In genomic region chr1:36943653-36944052, GRCm38 (mm10) we compare ENCODE assay signal across 8 mouse cellular contexts. TPM values are rescaled to one million over a fixed set of nuclear protein-coding genes. Genes with fewer than 3 reads are reported as not detected.
DNase-seq lines count a peak whose midpoint lies in the region; ATAC-seq and TF ChIP-seq lines count a peak whose summit lies in the region.

Gene Tmem131, minus strand, starts transcription at chr1:36943666.

- no peak for TF ChIP-seq CTCF in heart, adult 2 months (IDR thresholded peaks at IDR 0.05)
- TF ChIP-seq CTCF in Patski (IDR thresholded peaks at IDR 0.05): no peak
- no peak for TF ChIP-seq CTCF in intestine, postnatal 0 days (IDR thresholded peaks at IDR 0.05; ENCODE audit: low read depth)

- CTCF ChIA-PET in Patski (lab: Charles Lee): no interaction called here

- no peak within 1 kb of the TSS for H3K27ac ChIP-seq in heart, adult 2 months
- no peak within 1 kb of the TSS for H3K27ac ChIP-seq in forebrain, embryonic 13.5 days
- H3K27ac ChIP-seq in intestine, postnatal 0 days (ENCODE audit: low read depth, low read length): no peak within 1 kb of the TSS
- no peak within 1 kb of the TSS; the same call in 1 of the 2 replicates for H3K27ac ChIP-seq in midbrain, embryonic 10.5 days (replicated peaks)

- no peak for TF ChIP-seq EP300 in heart, adult 2 months (IDR thresholded peaks at IDR 0.05; ENCODE audit: insufficient read depth, low read depth, low read length)

- no peaks in the 10 kb centered on the region for H3K9me3 ChIP-seq in forebrain, embryonic 13.5 days (replicated peaks)
- no peaks in the 10 kb centered on the region for H3K9me3 ChIP-seq in intestine, postnatal 0 days (ENCODE audit: control insufficient read depth)
- no peaks in the 10 kb centered on the region for H3K9me3 ChIP-seq in midbrain, embryonic 10.5 days (replicated peaks)

- 51% methylated on average over 5 of the region's 5 CpGs for WGBS in heart, adult 2 months
- WGBS in forebrain, embryonic 13.5 days: 69% methylated on average over 5 of the region's 5 CpGs
- 61% methylated on average over 5 of the region's 5 CpGs for WGBS in intestine, postnatal 0 days
- 65% methylated on average over 5 of the region's 5 CpGs for WGBS in midbrain, embryonic 10.5 days

- no peak within 1 kb of the TSS for H3K4me3 ChIP-seq in heart, adult 2 months
- no peak within 1 kb of the TSS for H3K4me3 ChIP-seq in forebrain, embryonic 13.5 days
- no peak within 1 kb of the TSS for H3K4me3 ChIP-seq in intestine, postnatal 0 days (ENCODE audit: low read depth, low read length)
- H3K4me3 ChIP-seq in midbrain, embryonic 10.5 days: no peak within 1 kb of the TSS

- intact Hi-C loops in heart, adult 2 months (cut with DNase I): loop anchor here (5.0 kb wide), 1 partner anchor 594 kb away; no protein-coding TSS in a partner anchor

- no peaks in the 10 kb centered on the region for H3K27me3 ChIP-seq in heart, adult 2 months (ENCODE audit: control insufficient read depth, insufficient read depth, low read length)
- H3K27me3 ChIP-seq in Patski: no peaks in the 10 kb centered on the region
- H3K27me3 ChIP-seq in forebrain, embryonic 13.5 days: no peaks in the 10 kb centered on the region
- no peaks in the 10 kb centered on the region for H3K27me3 ChIP-seq in intestine, postnatal 0 days (replicated peaks; ENCODE audit: control insufficient read depth, insufficient read depth, low read length)
- no peaks in the 10 kb centered on the region for H3K27me3 ChIP-seq in midbrain, embryonic 10.5 days (ENCODE audit: low read depth, poor library complexity, severe bottlenecking)

- no peaks in the 10 kb centered on the region; the same call in 1 of the 2 replicates for H3K79me2 ChIP-seq in heart, adult 2 months (replicated peaks; ENCODE audit: control insufficient read depth, insufficient read depth, low read length)

- no peak for DNase-seq in heart, adult 2 months
- no peak for DNase-seq in heart, adult 9 months (ENCODE audit: low spot score in 2 of 2)
- DNase-seq in Patski (ENCODE audit: low read depth, low spot score): no peak
- DNase-seq in midbrain, embryonic 10.5 days (ENCODE audit: low spot score): no peak
- no peak for DNase-seq in right cerebral cortex, postnatal 36 days (ENCODE audit: low spot score in 2 of 2)
- DNase-seq in kidney, postnatal 4 days: no peak

- POLR2A ChIA-PET in Patski (lab: Charles Lee): no interaction called here

- H3K36me3 ChIP-seq in heart, adult 2 months (ENCODE audit: control insufficient read depth, insufficient read depth, low read length): peaks cover 2% of the 10 kb centered on the region; the same call in 1 of the 2 replicates
- H3K36me3 ChIP-seq in forebrain, embryonic 13.5 days (ENCODE audit: poor library complexity, severe bottlenecking): no peaks in the 10 kb centered on the region
- H3K36me3 ChIP-seq in intestine, postnatal 0 days (ENCODE audit: control insufficient read depth, insufficient read depth): no peaks in the 10 kb centered on the region; the same call in 1 of the 2 replicates
- H3K36me3 ChIP-seq in midbrain, embryonic 10.5 days: no peaks in the 10 kb centered on the region

- no peak within 1 kb of the TSS for H3K4me2 ChIP-seq in forebrain, embryonic 13.5 days
- no peak within 1 kb of the TSS for H3K4me2 ChIP-seq in intestine, postnatal 0 days (replicated peaks; ENCODE audit: low read depth)

- no peaks in the 10 kb centered on the region for H3K4me1 ChIP-seq in heart, adult 2 months (ENCODE audit: control insufficient read depth, insufficient read depth, low read length)
- H3K4me1 ChIP-seq in forebrain, embryonic 13.5 days: peaks cover 4% of the 10 kb centered on the region; the same call in 1 of the 2 replicates
- no peaks in the 10 kb centered on the region for H3K4me1 ChIP-seq in intestine, postnatal 0 days (replicated peaks; ENCODE audit: control insufficient read depth, insufficient read depth, low read length)
- H3K4me1 ChIP-seq in midbrain, embryonic 10.5 days: peaks cover 12% of the 10 kb centered on the region

- in situ Hi-C loops in Patski (cut with MboI; ENCODE audit: low pct_unique_long_range_greater_than_20kb): no loop called here

- no peak for ATAC-seq in Patski
- ATAC-seq in forebrain, embryonic 13.5 days: no peak
- no peak for ATAC-seq in intestine, postnatal 0 days

- H3K9ac ChIP-seq in heart, adult 2 months (ENCODE audit: low read depth, low read length): no peak within 1 kb of the TSS
- no peak within 1 kb of the TSS for H3K9ac ChIP-seq in forebrain, embryonic 13.5 days
- no peak within 1 kb of the TSS for H3K9ac ChIP-seq in intestine, postnatal 0 days (ENCODE audit: low read depth, low read length)

- TF ChIP-seq POLR2A in heart, adult 2 months (IDR thresholded peaks at IDR 0.05; ENCODE audit: insufficient read depth, low read depth, low read length): no peak

RNA-seq across cellular contexts. Expression of gene Tmem131, which starts in this region (rescaled TPM):
- total RNA-seq in heart, adult 2 months (2021): 10 to 100 TPM; 28.1 to 30.0 TPM
- 13.0 and 17.0 TPM in 2 replicates for polyA plus RNA-seq in heart, adult 2 months (2012; rRNA removed)
- 44.4 TPM for polyA plus RNA-seq in Patski (2021)
- polyA plus RNA-seq in forebrain, embryonic 13.5 days (2015; fragmentation: Nextera tagmentation; extraction: Ambion mirVana): 12.0 and 12.6 TPM in 2 replicates
- 10.6 TPM in 2 replicates for polyA plus RNA-seq in intestine, postnatal 0 days (2015; fragmentation: Nextera tagmentation; extraction: Ambion mirVana)
- polyA plus RNA-seq in midbrain, embryonic 10.5 days (2016; fragmentation: Nextera tagmentation; extraction: Ambion mirVana): 10.3 and 12.5 TPM in 2 replicates
